Mouse (Mus musculus) lung, adult 2 months (tissue): ENCODE results near the gene Lrsam1. TPM values are rescaled to one million over a fixed set of nuclear protein-coding genes. Genes with fewer than 3 reads are reported as not detected.
"Not testable (repeated sequence)": the region's sequence is repeated elsewhere in the genome, so short reads cannot be mapped to it uniquely, and the experiment has no call there.

Experiments used
- DNase-seq: peaks from one replicate; pipeline ENCODE4 v3.0.0; 2022
- H3K4me1 ChIP-seq: fragments of 200-500 bp; 2 replicates; pipeline ENCODE4 v1.6.1; 2011; ENCODE audit warnings: low read length; ENCODE audit not compliant: control insufficient read depth, insufficient read depth
- H3K4me3 ChIP-seq: fragments of 200-500 bp; replicated peaks from 2 replicates; pipeline ENCODE3; 2011; ENCODE audit warnings: low read depth, mild to moderate bottlenecking, control low read depth, low read length; ENCODE audit errors: extremely low read depth
- CTCF ChIP-seq: fragments of 200-500 bp; IDR thresholded peaks from 2 replicates; pipeline ENCODE4 v1.5.1; 2011; ENCODE audit warnings: mild to moderate bottlenecking, low read length, control low read depth; ENCODE audit not compliant: insufficient read depth
- POLR2A ChIP-seq: fragments of 200-500 bp; IDR thresholded peaks from 2 replicates; pipeline ENCODE4 v1.6.1; 2011; ENCODE audit warnings: low read depth, mild to moderate bottlenecking, control low read depth, low read length, borderline replicate concordance; ENCODE audit errors: extremely low read depth
- WGBS: fragments of 180-500 bp; shearing (Covaris S2); methylation state at CpG from one replicate; pipeline ENCODE4 v1.1.7; 2018; 5-methylcytosine and 5-hydroxymethylcytosine counted together
- polyA plus RNA-seq: library from polyadenylated mRNA; depleted of rRNA; stranded (reverse); fragments of >200 nt; gene quantifications from 2 replicates; pipeline ENCODE4 v1.2.3, GENCODE M21; 2012; rRNA removed

Lrsam1 gene
- polyA plus RNA-seq: 17.4 and 18.4 TPM in 2 replicates

- whole genome bisulfite sequencing: 2% methylated on average over 55 of the region's 55 CpGs
- peak; percentile 96 for DNase-seq
- Histone ChIP-seq H3K4me3 (peak within 1 kb of the TSS; percentile 99), H3K4me1 (peaks cover 3% of the 10 kb centered on the region)
- peak; percentile 87 for TF ChIP-seq POLR2A
- no peak for TF ChIP-seq CTCF
Measured at GRCm38 (mm10) chr2:32961192-32961995, at the start of gene Lrsam1, which contains the start of gene Rpl12. Gene Lrsam1, minus strand, starts transcription at chr2:32961614. Gene Rpl12, plus strand, starts transcription at chr2:32961559.

- H3K4me3 ChIP-seq, DNase-seq, H3K4me1 ChIP-seq: not testable (repeated sequence)
- 91% methylated on average over 4 of the region's 4 CpGs for WGBS
Measured at GRCm38 (mm10) chr2:33009055-33009454, 47.6 kb upstream of the Lrsam1 start.

- WGBS: 62% methylated on average over 5 of the region's 5 CpGs
- TF ChIP-seq CTCF (no peak), POLR2A (no peak)
- no peak overlapping the region for H3K4me3 ChIP-seq
- H3K4me1 ChIP-seq: no peaks in the 10 kb centered on the region
- DNase-seq: no peak
Measured at GRCm38 (mm10) chr2:33005041-33005440, 43.6 kb upstream of the Lrsam1 start.

- no peak for DNase-seq
- TF ChIP-seq CTCF (no peak), POLR2A (no peak)
- Histone ChIP-seq H3K4me1 (no peaks in the 10 kb centered on the region), H3K4me3 (no peak overlapping the region)
- 82% methylated on average over 7 of the region's 7 CpGs for whole genome bisulfite sequencing
Measured at GRCm38 (mm10) chr2:33002144-33002543, 40.7 kb upstream of the Lrsam1 start.

GRCm38 (mm10) chr2:32999752-33000151 is 38.3 kb upstream of the Lrsam1 start:
- no peak for TF ChIP-seq CTCF
- no peak for TF ChIP-seq POLR2A
- WGBS: 95% methylated on average over 2 of the region's 2 CpGs
- H3K4me3 ChIP-seq: no peak overlapping the region
- no peak for DNase-seq
- H3K4me1 ChIP-seq: no peaks in the 10 kb centered on the region

GRCm38 (mm10) chr2:32997792-32998191 is 36.4 kb upstream of the Lrsam1 start:
- H3K4me1 ChIP-seq: no peaks in the 10 kb centered on the region
- no peak for DNase-seq
- H3K4me3 ChIP-seq: no peak overlapping the region
- TF ChIP-seq CTCF: no peak
- TF ChIP-seq POLR2A: no peak
- WGBS: 85% methylated on average over 4 of the region's 4 CpGs

- no peak for TF ChIP-seq CTCF
- TF ChIP-seq POLR2A: no peak
Measured at GRCm38 (mm10) chr2:32997081-32997480, 35.7 kb upstream of the Lrsam1 start.

GRCm38 (mm10) chr2:32992130-32992529 is 30.7 kb upstream of the Lrsam1 start:
- WGBS: 60% methylated on average over 6 of the region's 6 CpGs
- H3K4me3 ChIP-seq: no peak overlapping the region
- TF ChIP-seq POLR2A: no peak
- no peak for TF ChIP-seq CTCF
- no peak for DNase-seq
- H3K4me1 ChIP-seq: no peaks in the 10 kb centered on the region

More at GRCm38 (mm10) chr2:32997081-32997480, 35.7 kb upstream of the Lrsam1 start:
- WGBS: 76% methylated on average over 6 of the region's 6 CpGs
- H3K4me3 ChIP-seq: no peak overlapping the region
- no peak for DNase-seq
- no peaks in the 10 kb centered on the region for H3K4me1 ChIP-seq

- H3K4me1 ChIP-seq: no peaks in the 10 kb centered on the region
- no peak overlapping the region for H3K4me3 ChIP-seq
- 71% methylated on average over 13 of the region's 13 CpGs for WGBS
- DNase-seq: no peak
- no peak for TF ChIP-seq CTCF
- no peak for TF ChIP-seq POLR2A
Measured at GRCm38 (mm10) chr2:32990167-32990832, 28.9 kb upstream of the Lrsam1 start.

- Histone ChIP-seq H3K4me1 (no peaks in the 10 kb centered on the region), H3K4me3 (no peak overlapping the region)
- 52% methylated on average over 3 of the region's 3 CpGs for WGBS
- no peak for DNase-seq
- TF ChIP-seq CTCF: no peak
- TF ChIP-seq POLR2A: no peak
Measured at GRCm38 (mm10) chr2:32989376-32989775, 28.0 kb upstream of the Lrsam1 start.
